Mouse (Mus musculus) Patski (cell line): Measurements from ENCODE around the gene Adrb1. TPM values are rescaled to one million over a fixed set of nuclear protein-coding genes. Genes with fewer than 3 reads are reported as not detected.
A peak's percentile ranks its signal among the peaks of the same experiment; 100 is the strongest.

ENCODE experiments used
- ATAC-seq: fragments of 100-300 bp; one replicate; pipeline ENCODE4 v1.8.0; 2021
- CTCF ChIA-PET: fragments of 350-600 bp; sonication (Branson Sonifier 250); formaldehyde crosslinking; loops from one replicate; lab custom pipeline; 2022; ENCODE audit warnings: inconsistent platforms; lab: Charles Lee
- POLR2A ChIA-PET: fragments of 350-600 bp; sonication (Branson Sonifier 250); formaldehyde crosslinking; loops from one replicate; lab custom pipeline; 2022; ENCODE audit warnings: antibody characterized with exemption, inconsistent platforms; lab: Charles Lee
- DNase-seq: peaks from one replicate; pipeline ENCODE4 v3.0.0-alpha.2; 2011; ENCODE audit warnings: low read depth, low spot score
- H3K27me3 ChIP-seq: fragments of 371-371 bp; one replicate; pipeline ENCODE4 v1.5.1; 2021
- CTCF ChIP-seq: fragments of 100-300 bp; IDR thresholded peaks from one replicate; pipeline ENCODE4 v1.5.1; 2021
- in situ Hi-C: fragments of 300-500 bp; cut with MboI; formaldehyde crosslinking; loops from 3 replicates; pipeline ENCODE4 v1.11.1; 2018; ENCODE audit warnings: low pct_unique_long_range_greater_than_20kb, mixed read lengths
- polyA plus RNA-seq: library from polyadenylated mRNA; unstranded; gene quantifications from one replicate; pipeline ENCODE4 v1.2.3, GENCODE M21; 2021

Adrb1 gene
- polyA plus RNA-seq, 1 experiment from 2014 or later, result not detected

DNA sequence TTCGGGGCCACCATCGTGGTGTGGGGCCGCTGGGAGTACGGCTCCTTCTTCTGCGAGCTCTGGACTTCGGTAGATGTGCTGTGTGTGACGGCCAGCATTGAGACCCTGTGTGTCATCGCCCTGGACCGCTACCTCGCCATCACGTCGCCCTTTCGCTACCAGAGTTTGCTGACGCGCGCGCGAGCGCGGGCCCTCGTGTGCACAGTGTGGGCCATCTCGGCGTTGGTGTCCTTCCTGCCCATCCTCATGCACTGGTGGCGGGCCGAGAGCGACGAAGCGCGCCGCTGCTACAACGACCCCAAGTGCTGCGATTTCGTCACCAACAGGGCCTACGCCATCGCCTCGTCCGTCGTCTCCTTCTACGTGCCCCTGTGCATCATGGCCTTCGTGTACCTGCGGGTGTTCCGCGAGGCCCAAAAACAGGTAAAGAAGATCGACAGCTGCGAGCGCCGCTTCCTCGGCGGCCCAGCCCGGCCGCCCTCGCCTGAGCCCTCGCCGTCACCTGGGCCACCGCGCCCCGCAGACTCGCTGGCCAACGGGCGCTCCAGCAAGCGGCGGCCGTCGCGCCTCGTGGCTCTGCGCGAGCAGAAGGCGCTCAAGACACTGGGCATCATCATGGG is 822 bp downstream of the Adrb1 start:
- H3K27me3 ChIP-seq, result peaks cover 86% of the 10 kb centered on the region
- ChIA-PET POLR2A (no interaction called here), CTCF (no interaction called here)
- DNase-seq (no peak), ATAC-seq (no peak)
- TF ChIP-seq CTCF, result no peak
- in situ Hi-C loops, result no loop called here

DNA sequence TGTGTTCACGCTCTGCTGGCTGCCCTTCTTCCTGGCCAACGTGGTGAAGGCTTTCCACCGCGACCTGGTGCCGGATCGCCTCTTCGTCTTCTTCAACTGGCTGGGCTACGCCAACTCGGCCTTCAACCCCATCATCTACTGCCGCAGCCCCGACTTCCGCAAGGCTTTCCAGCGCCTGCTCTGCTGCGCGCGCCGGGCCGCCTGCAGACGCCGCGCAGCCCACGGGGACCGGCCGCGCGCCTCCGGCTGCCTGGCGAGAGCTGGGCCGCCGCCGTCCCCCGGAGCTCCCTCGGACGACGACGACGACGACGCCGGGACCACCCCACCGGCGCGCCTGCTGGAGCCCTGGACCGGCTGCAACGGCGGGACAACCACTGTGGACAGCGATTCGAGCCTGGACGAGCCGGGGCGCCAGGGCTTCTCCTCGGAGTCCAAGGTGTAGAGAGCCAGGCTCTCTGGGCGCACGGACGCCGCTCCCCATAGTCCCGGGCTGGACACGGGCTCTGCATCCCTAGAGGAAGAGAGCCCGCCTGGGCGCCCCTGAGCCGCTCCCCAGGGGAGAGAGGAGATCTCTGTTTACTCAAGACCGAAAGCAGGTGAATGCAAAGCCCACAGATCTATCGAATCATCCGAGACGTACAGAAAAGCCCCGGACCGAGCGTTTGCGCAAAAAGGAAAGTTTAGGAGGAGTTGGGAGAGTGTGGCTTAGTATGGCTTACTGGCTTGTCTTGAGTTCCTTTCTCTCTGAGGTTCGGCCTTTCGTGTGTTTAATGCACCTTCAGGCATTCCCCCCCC is 1.5 kb downstream of the Adrb1 start:
- ATAC-seq, result peak; percentile 41
- H3K27me3 ChIP-seq, result peaks cover 78% of the 10 kb centered on the region
- ChIA-PET CTCF (no interaction called here), POLR2A (interaction anchor here (0.7 kb wide), 1 partner anchor 55 kb away, joined by 6 read pairs; no protein-coding TSS in a partner anchor)
- no peak for TF ChIP-seq CTCF
- DNase-seq, result no peak
- in situ Hi-C loops, result no loop called here

- in situ Hi-C loops, result no loop called here
- CTCF ChIA-PET, result no interaction called here
- DNase-seq, result no peak
- H3K27me3 ChIP-seq, result peaks cover 74% of the 10 kb centered on the region
- no peak for TF ChIP-seq CTCF
- ATAC-seq, result no peak
- POLR2A ChIA-PET, result interaction anchor here (0.7 kb wide), 1 partner anchor 55 kb away, joined by 6 read pairs; no protein-coding TSS in a partner anchor
These were observed 2.2 kb downstream of the Adrb1 start for GRCm38 (mm10) chr19:56724126-56724597.

DNA sequence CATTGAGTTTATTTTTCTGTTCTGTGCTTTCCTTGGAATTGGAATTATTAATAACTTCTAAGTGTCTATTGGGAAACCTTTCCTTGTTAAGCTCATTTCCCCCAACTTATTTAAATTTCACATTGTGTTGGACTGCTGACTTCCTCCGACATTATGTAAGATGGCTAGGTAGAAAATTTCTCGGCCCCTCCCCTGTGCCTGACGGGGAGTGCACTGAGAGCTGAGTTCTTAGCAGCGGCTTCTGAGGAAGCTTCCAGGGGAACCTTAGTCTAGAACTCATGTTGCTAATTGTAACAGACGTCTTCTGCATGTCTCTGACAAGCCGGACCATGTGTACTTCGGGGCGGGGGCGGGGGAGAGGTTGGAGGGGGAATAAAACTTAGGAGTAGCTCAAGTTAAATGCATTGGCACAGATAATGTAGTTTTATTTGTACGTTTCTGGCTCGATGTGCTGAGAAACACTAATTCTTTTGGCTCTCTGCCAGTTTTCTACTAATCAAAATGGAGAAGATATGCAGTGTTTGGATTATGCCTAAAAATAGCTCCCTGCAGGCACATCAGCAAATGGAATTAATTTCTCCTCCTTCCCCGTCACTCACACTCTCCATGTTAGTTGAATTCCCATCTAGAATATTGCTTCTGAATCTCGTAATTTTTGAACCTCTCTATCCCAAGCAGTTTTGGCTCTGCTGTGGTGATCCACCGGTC is 5.3 kb downstream of the Adrb1 start:
- ChIA-PET CTCF (no interaction called here), POLR2A (interaction anchor here (0.9 kb wide), 1 partner anchor 28 kb away, joined by 3 read pairs; no protein-coding TSS in a partner anchor)
- no peak for DNase-seq
- no peak for TF ChIP-seq CTCF
- in situ Hi-C loops, result no loop called here
- ATAC-seq, result no peak
- H3K27me3 ChIP-seq, result peaks cover 66% of the 10 kb centered on the region

GRCm38 (mm10) chr19:56734033-56734572 is 12.1 kb downstream of the Adrb1 start:
- peak; percentile 31 for TF ChIP-seq CTCF
- H3K27me3 ChIP-seq, result peaks cover 27% of the 10 kb centered on the region
- ChIA-PET CTCF (no interaction called here), POLR2A (no interaction called here)
- in situ Hi-C loops, result no loop called here
- no peak for ATAC-seq
- no peak for DNase-seq

DNA sequence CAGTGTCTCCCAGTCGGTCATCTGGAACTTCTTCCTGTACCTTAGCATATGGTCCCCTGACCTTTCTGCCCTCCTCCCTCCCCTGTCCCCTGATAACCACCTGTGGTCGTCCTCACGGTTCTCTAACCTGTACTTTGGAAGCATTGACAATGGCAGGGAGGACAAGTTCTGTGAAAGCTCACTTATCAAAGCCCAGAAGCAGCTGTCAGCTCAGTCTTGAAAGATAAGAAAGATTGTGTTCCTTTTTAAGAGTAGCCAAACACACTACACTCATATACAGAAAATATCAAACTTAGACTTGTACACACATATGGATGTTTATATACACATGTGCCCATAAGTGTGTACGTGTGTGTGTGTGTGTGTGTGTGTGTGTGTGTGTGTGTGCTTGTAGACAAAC is 13.7 kb downstream of the Adrb1 start:
- POLR2A ChIA-PET, result no interaction called here
- in situ Hi-C loops, result no loop called here
- peaks cover 36% of the 10 kb centered on the region for H3K27me3 ChIP-seq
- TF ChIP-seq CTCF, result no peak
- DNase-seq (no peak), ATAC-seq (no peak)
- CTCF ChIA-PET, result no interaction called here

DNA sequence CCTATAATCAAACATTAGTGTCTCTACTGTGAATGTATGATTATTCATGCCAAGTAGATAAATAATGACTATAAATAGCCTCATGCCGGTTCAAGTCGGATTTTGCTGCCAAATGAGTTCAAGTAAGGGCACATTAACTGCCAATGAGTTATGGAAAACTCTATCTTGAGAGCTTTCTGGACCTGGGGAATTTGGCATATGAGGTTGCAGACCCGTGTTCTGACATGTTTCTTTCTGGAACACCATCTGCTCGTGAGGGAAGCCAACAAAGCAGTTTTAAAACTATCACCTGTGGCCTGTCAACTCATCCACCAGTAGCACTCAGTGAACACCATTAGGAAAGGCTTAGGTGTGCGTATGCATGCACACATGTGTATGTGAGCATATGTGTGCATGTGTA is 14.3 kb downstream of the Adrb1 start:
- ATAC-seq, result no peak
- POLR2A ChIA-PET, result no interaction called here
- H3K27me3 ChIP-seq, result peaks cover 36% of the 10 kb centered on the region
- in situ Hi-C loops, result no loop called here
- no peak for TF ChIP-seq CTCF
- DNase-seq, result no peak
- CTCF ChIA-PET, result no interaction called here

GRCm38 (mm10) chr19:56745061-56745460 is 23.1 kb downstream of the Adrb1 start:
- in situ Hi-C loops, result no loop called here
- no peak for DNase-seq
- POLR2A ChIA-PET, result interaction anchor here (0.6 kb wide), 1 partner anchor 495 kb away, joined by 4 read pairs; no protein-coding TSS in a partner anchor
- peaks cover 41% of the 10 kb centered on the region for H3K27me3 ChIP-seq
- no peak for ATAC-seq
- TF ChIP-seq CTCF, result no peak
- CTCF ChIA-PET, result no interaction called here

- DNase-seq (no peak), ATAC-seq (no peak)
- POLR2A ChIA-PET, result no interaction called here
- in situ Hi-C loops, result no loop called here
- CTCF ChIA-PET, result no interaction called here
- peaks cover 37% of the 10 kb centered on the region for H3K27me3 ChIP-seq
- TF ChIP-seq CTCF, result no peak
These were observed 23.5 kb downstream of the Adrb1 start for GRCm38 (mm10) chr19:56745528-56745927.

DNA sequence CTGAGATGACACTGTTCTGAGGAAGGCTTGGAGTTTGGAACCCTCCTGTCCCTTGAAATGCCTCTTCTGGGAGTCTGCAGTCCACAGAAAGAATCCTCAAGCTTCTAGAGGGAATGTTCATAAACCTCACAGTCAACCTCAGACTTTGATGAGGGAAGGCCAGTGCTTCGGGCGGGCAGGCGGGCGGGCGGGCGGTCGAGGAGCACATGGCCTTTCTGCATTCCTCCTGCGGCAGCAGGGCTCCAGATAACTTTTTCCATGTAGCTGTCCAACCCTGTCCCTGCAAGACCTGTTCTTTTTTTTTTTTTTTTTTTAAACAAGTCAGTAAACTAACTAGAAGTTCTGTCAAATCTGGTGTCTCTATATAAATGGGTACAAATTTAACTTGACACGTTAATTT is 24.6 kb downstream of the Adrb1 start:
- no peak for TF ChIP-seq CTCF
- DNase-seq, result no peak
- in situ Hi-C loops, result no loop called here

More for the DNA sequence above, 24.6 kb downstream of the Adrb1 start:
- POLR2A ChIA-PET, result no interaction called here
- no peak for ATAC-seq
- CTCF ChIA-PET, result interaction anchor here (0.8 kb wide), 1 partner anchor 13 kb away, joined by 3 read pairs; no protein-coding TSS in a partner anchor
- H3K27me3 ChIP-seq, result peaks cover 26% of the 10 kb centered on the region
